Mouse (Mus musculus): ENCODE measurements around the gene Cox7a1. TPM values are rescaled to one million over a fixed set of nuclear protein-coding genes. Genes with fewer than 3 reads are reported as not detected.

Gene Cox7a1
- polyA plus RNA-seq, 1 experiment from 2014 or later, result 6.1 TPM

GRCm38 (mm10) chr7:30221433-30221832 is 37.5 kb downstream of the Cox7a1 start:
- Histone ChIP-seq H3K4me3 (ENCODE audit: inconsistent target) (no peak overlapping the region), H3K79me2 (ENCODE audit: inconsistent target) (no peaks in the 10 kb centered on the region), H3K36me3 (ENCODE audit: inconsistent target) (peaks cover 34% of the 10 kb centered on the region), H3K27ac (no peak overlapping the region)
- 96% methylated on average over 3 of the region's 3 CpGs for WGBS (ENCODE audit: missing documents)

GRCm38 (mm10) chr7:30222205-30222604 is 38.3 kb downstream of the Cox7a1 start:
- Histone ChIP-seq H3K27ac (no peak overlapping the region), H3K36me3 (ENCODE audit: inconsistent target) (peaks cover 42% of the 10 kb centered on the region), H3K79me2 (ENCODE audit: inconsistent target) (no peaks in the 10 kb centered on the region), H3K4me3 (ENCODE audit: inconsistent target) (no peak overlapping the region)
- WGBS (ENCODE audit: missing documents), result 93% methylated on average over 5 of the region's 5 CpGs

DNA sequence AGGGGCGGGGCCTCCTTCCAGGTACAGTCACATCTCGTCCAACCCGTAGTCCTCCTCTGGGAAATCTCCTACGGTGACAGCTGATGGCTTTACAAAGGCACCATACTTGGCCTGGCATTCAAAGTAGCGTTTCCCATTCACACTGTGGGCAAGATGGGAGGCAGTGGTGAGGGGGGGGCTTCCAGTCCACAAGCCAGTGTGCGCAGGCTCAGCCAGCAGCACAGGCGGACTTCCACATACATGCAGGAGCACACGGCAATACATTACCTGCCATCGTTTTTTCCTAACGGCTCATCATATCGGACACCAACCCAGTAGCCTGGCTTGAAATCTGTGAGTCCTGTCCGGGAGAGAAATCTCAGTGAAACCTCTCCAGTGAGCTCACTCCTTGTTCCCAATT is 40.3 kb downstream of the Cox7a1 start:
- WGBS (ENCODE audit: missing documents), result 95% methylated on average over 12 of the region's 12 CpGs
- H3K4me3 ChIP-seq (ENCODE audit: inconsistent target), result no peak overlapping the region
- H3K36me3 ChIP-seq (ENCODE audit: inconsistent target), result peaks cover 50% of the 10 kb centered on the region
- H3K27ac ChIP-seq, result no peak overlapping the region
- H3K79me2 ChIP-seq (ENCODE audit: inconsistent target), result no peaks in the 10 kb centered on the region

GRCm38 (mm10) chr7:30231328-30231668 is 47.4 kb downstream of the Cox7a1 start:
- peaks cover 17% of the 10 kb centered on the region for H3K79me2 ChIP-seq (ENCODE audit: inconsistent target)
- H3K36me3 ChIP-seq (ENCODE audit: inconsistent target), result peaks cover 17% of the 10 kb centered on the region
- peak overlapping the region; percentile 24 for H3K27ac ChIP-seq
- H3K4me3 ChIP-seq (ENCODE audit: inconsistent target), result peak overlapping the region; percentile 97
- 0% methylated on average over 16 of the region's 16 CpGs for WGBS (ENCODE audit: missing documents)

DNA sequence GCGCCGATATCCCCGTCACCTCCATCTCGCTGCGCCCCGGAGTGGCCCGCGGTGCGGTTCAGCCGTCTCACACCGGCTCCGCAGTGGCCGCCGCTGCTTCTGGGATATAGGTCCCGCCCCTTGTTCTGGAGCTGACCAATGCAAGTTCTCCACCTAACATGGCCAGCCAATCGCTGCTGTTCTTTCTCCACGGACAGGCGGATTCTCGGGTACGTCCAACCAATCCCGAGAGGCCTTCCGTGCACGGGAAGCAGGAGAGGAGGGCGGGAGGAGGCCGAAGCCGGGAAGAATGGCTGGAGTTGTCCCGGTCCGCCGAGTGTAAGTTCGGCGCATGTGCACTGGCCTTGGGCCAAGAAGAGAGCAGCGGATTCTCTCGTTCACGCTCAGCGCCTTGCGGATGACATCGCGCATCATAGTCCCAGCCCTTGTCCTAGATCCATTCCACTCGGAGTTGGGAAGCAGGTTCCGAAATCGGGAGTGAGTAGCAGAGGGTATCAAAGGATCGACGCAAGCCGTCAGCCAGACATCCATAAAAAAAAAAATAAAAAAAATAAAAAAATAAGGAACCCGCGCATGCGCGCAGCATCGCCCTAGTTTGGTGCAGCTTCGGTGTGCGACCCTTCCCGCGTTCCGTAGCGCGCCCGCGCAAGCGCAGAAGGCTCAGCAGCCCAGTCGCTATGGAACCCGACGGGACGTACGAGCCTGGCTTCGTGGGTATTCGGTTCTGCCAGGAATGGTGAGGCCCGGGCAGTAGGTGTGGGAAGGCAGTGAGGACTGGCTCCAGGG is 47.9 kb downstream of the Cox7a1 start, which contains the start of the genes Polr2i and Tbcb:
TSS of gene Polr2i (plus strand) at position 280 of the 786 bp plus-strand sequence.
TSS of gene Tbcb (minus strand) at position 604 of the 786 bp plus-strand sequence.
- Histone ChIP-seq H3K27ac (peak within 1 kb of the TSS; percentile 84), H3K79me2 (ENCODE audit: inconsistent target) (peaks cover 17% of the 10 kb centered on the region), H3K4me3 (ENCODE audit: inconsistent target) (peak within 1 kb of the TSS; percentile 97), H3K36me3 (ENCODE audit: inconsistent target) (peaks cover 11% of the 10 kb centered on the region)
- WGBS (ENCODE audit: missing documents), result 1% methylated on average over 67 of the region's 67 CpGs

GRCm38 (mm10) chr7:30232631-30233148 is 48.7 kb downstream of the Cox7a1 start:
- Histone ChIP-seq H3K27ac (peak overlapping the region; percentile 84), H3K4me3 (ENCODE audit: inconsistent target) (peak overlapping the region; percentile 97), H3K36me3 (ENCODE audit: inconsistent target) (peaks cover 3% of the 10 kb centered on the region; the same call in 1 of the 2 replicates), H3K79me2 (ENCODE audit: inconsistent target) (peaks cover 17% of the 10 kb centered on the region)
- 9% methylated on average over 24 of the region's 24 CpGs for WGBS (ENCODE audit: missing documents)

GRCm38 (mm10) chr7:30233387-30233786 is 49.4 kb downstream of the Cox7a1 start:
- Histone ChIP-seq H3K4me3 (ENCODE audit: inconsistent target) (no peak overlapping the region), H3K27ac (no peak overlapping the region), H3K36me3 (ENCODE audit: inconsistent target) (no peaks in the 10 kb centered on the region), H3K79me2 (ENCODE audit: inconsistent target) (peaks cover 17% of the 10 kb centered on the region)
- WGBS (ENCODE audit: missing documents), result 94% methylated on average over 16 of the region's 20 CpGs

DNA sequence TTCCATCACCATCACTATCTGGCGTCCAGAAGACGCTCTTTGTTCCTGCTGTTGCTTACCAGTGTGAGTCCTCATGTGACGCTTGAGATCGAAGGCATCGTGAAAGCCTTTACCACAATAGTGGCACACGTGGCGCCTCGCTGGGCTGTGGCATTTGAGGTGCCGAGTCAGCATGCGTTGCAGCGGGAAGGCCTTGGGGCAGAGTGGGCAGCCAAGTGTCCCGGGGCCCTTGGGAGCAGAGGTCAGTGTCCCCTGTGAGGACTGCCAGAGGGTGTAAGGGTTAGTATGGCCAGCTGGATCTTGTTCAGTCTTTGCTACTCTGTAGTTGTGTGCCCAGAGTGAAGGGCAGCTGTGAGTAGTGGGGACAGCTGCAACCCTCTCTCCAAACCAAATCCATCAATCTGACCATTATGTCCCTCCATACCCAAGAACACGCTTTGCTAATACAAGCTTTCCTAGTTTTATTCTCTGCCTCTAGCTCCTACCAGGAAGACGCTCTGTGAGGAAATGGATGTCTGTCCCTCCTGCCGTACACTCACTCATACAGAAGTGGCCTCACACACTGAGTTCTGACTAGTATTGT is 50.4 kb downstream of the Cox7a1 start:
- no peaks in the 10 kb centered on the region for H3K36me3 ChIP-seq (ENCODE audit: inconsistent target)
- H3K79me2 ChIP-seq (ENCODE audit: inconsistent target), result peaks cover 17% of the 10 kb centered on the region
- H3K4me3 ChIP-seq (ENCODE audit: inconsistent target), result no peak overlapping the region
- no peak overlapping the region for H3K27ac ChIP-seq
- WGBS (ENCODE audit: missing documents), result 93% methylated on average over 15 of the region's 15 CpGs

DNA sequence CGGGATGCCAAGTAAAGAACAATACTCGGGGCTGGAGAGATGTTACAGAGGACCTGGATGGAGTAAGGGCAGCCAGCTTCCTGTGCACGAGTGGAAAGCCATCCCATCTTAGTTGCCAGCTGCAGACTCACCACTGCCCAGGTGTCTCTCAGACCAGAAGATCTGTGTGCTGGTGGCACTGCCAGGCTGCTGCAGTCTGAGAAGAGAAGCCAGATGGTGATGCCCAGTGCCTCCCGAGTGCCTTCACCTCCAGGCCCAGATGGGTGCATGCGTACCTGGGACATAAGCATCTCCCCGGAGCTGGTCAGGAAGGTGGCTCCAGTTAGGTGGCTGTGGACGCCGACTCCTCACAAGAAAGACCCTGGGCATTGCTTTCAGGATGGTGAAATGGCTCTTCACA is 51.1 kb downstream of the Cox7a1 start:
- WGBS (ENCODE audit: missing documents), result 91% methylated on average over 8 of the region's 8 CpGs
- Histone ChIP-seq H3K36me3 (ENCODE audit: inconsistent target) (peaks cover 4% of the 10 kb centered on the region; the same call in 1 of the 2 replicates), H3K27ac (no peak overlapping the region), H3K4me3 (ENCODE audit: inconsistent target) (no peak overlapping the region), H3K79me2 (ENCODE audit: inconsistent target) (peaks cover 14% of the 10 kb centered on the region)

DNA sequence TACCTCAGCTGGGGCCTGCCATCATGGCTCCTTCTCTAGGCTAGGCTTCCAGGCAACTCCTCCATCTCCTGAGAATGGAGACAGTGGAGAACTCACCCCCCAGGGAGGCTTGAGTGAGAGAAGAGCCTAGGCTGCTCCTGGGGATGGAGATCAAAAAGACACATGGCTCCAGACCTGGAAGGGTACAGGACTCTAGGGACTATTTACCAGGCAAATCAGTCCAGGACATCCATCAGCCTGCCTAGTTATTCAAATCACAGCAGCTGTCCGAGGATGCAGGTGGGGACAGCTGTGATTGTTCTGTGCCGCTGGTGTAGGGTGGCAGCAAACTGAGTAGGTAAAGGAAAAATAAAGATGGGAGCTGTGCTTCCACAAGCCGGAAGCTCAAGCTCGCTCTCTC is 51.7 kb downstream of the Cox7a1 start, which contains the start of gene Ovol3:
TSS of gene Ovol3 (minus strand) at position 101 of the 400 bp plus-strand sequence.
- H3K79me2 ChIP-seq (ENCODE audit: inconsistent target), result peaks cover 8% of the 10 kb centered on the region
- peaks cover 9% of the 10 kb centered on the region; the same call in 1 of the 2 replicates for H3K36me3 ChIP-seq (ENCODE audit: inconsistent target)
- no peak within 1 kb of the TSS for H3K27ac ChIP-seq
- no peak within 1 kb of the TSS for H3K4me3 ChIP-seq (ENCODE audit: inconsistent target)
- 91% methylated on average over 4 of the region's 4 CpGs for WGBS (ENCODE audit: missing documents)

Other genes with a start within 250 kb of the Cox7a1 start
- 4.4 to 6.4 TPM (median 5.5 TPM) in 3 replicates for gene Zfp74, start 230.1 kb upstream of the Cox7a1 start, polyA plus RNA-seq (2018)
- gene Zfp568, start 200.2 kb upstream of the Cox7a1 start, polyA plus RNA-seq (2018), result 2.6 to 4.6 TPM (median 2.8 TPM) in 3 replicates
- 1.3 to 1.7 TPM (median 1.5 TPM) in 3 replicates for gene Zfp14, start 132.8 kb upstream of the Cox7a1 start, polyA plus RNA-seq (2018)
- 2.3 to 2.6 TPM (median 2.5 TPM) in 3 replicates for gene Zfp82, start 111.2 kb upstream of the Cox7a1 start, polyA plus RNA-seq (2018)
- not detected in 3 replicates for gene Gm26920, start 93.7 kb upstream of the Cox7a1 start, polyA plus RNA-seq (2018)
- gene Zfp566, start 93.6 kb upstream of the Cox7a1 start, polyA plus RNA-seq (2018), result 1.9 to 2.1 TPM (median 2.0 TPM) in 3 replicates
- gene Zfp260, start 89.4 kb upstream of the Cox7a1 start, polyA plus RNA-seq (2018), result 12.5 to 26.3 TPM (median 21.7 TPM) in 3 replicates
- gene Zfp382, start 62.2 kb upstream of the Cox7a1 start, polyA plus RNA-seq (2018), result 4.3 to 6.3 TPM (median 4.8 TPM) in 3 replicates
- gene Zfp146, start 14.4 kb upstream of the Cox7a1 start, polyA plus RNA-seq (2018), result 17.2 to 34.1 TPM (median 30.3 TPM) in 3 replicates
- 404 to 602 TPM (median 510 TPM) in 3 replicates for gene Capns1, start 14.7 kb downstream of the Cox7a1 start, polyA plus RNA-seq (2018)
- gene Polr2i, start 47.8 kb downstream of the Cox7a1 start, polyA plus RNA-seq (2018), result 34.2 to 47.5 TPM (median 41.3 TPM) in 3 replicates
- gene Tbcb, start 48.1 kb downstream of the Cox7a1 start, polyA plus RNA-seq (2018), result 57.6 to 136 TPM (median 89.3 TPM) in 3 replicates
- gene Ovol3, start 51.6 kb downstream of the Cox7a1 start, polyA plus RNA-seq (2018), result not detected in 3 replicates
- 0.34 to 0.72 TPM in 2 of 3 replicates, not detected in the other for gene Thap8, start 96.0 kb downstream of the Cox7a1 start, polyA plus RNA-seq (2018)
- 10.4 to 24.4 TPM (median 15.1 TPM) in 3 replicates for gene Wdr62, start 96.3 kb downstream of the Cox7a1 start, polyA plus RNA-seq (2018)
- gene Clip3, start 107.6 kb downstream of the Cox7a1 start, polyA plus RNA-seq (2018), result 0.07 to 0.59 TPM in 2 of 3 replicates, not detected in the other
- 16.1 to 25.9 TPM (median 25.1 TPM) in 3 replicates for gene Alkbh6, start 124.6 kb downstream of the Cox7a1 start, polyA plus RNA-seq (2018)
- 0.30 to 0.82 TPM (median 0.74 TPM) in 3 replicates for gene Syne4, start 130.7 kb downstream of the Cox7a1 start, polyA plus RNA-seq (2018)
- gene E130208F15Rik, start 137.6 kb downstream of the Cox7a1 start, polyA plus RNA-seq (2018), result 0.33 to 0.57 TPM (median 0.33 TPM) in 3 replicates
- gene Sdhaf1, start 139.8 kb downstream of the Cox7a1 start, polyA plus RNA-seq (2018), result 4.6 to 6.7 TPM (median 5.0 TPM) in 3 replicates
- gene Lrfn3, start 178.6 kb downstream of the Cox7a1 start, polyA plus RNA-seq (2018), result 0.07 TPM in 1 of 3 replicates, not detected in the others
- gene Tyrobp, start 229.6 kb downstream of the Cox7a1 start, polyA plus RNA-seq (2018), result 2,505 to 4,301 TPM (median 3,819 TPM) in 3 replicates
- gene Hcst, start 235.7 kb downstream of the Cox7a1 start, polyA plus RNA-seq (2018), result 9.3 to 40.5 TPM (median 34.0 TPM) in 3 replicates
- 3.2 to 8.3 TPM (median 6.3 TPM) in 3 replicates for gene Nfkbid, start 237.6 kb downstream of the Cox7a1 start, polyA plus RNA-seq (2018)

All from macrophage (primary cell).